Mouse (Mus musculus): ENCODE results near the gene Zfhx3.

Zfhx3 gene

GRCm38 (mm10) chr8:108699011-108699410 lies 756.6 kb downstream of the Zfhx3 start:
- in situ Hi-C loops (cut with MseI, MboI): no loop called here

- in situ Hi-C loops (cut with MseI, MboI): no loop called here
Observed at GRCm38 (mm10) chr8:108699454-108700345, 757.3 kb downstream of the Zfhx3 start.

- in situ Hi-C loops (cut with MseI, MboI): no loop called here
Observed at GRCm38 (mm10) chr8:108701381-108702175, 759.1 kb downstream of the Zfhx3 start.

GRCm38 (mm10) chr8:108702201-108702600 lies 759.8 kb downstream of the Zfhx3 start:
- in situ Hi-C loops (cut with MseI, MboI): no loop called here

GRCm38 (mm10) chr8:108705751-108706150 lies 763.3 kb downstream of the Zfhx3 start:
- in situ Hi-C loops (cut with MseI, MboI): no loop called here

- in situ Hi-C loops (cut with MseI, MboI): no loop called here
Observed at GRCm38 (mm10) chr8:108706491-108706847, 764.0 kb downstream of the Zfhx3 start.

GRCm38 (mm10) chr8:108706848-108707541 lies 764.6 kb downstream of the Zfhx3 start:
- in situ Hi-C loops (cut with MseI, MboI): no loop called here

- in situ Hi-C loops (cut with MseI, MboI): no loop called here
Observed at GRCm38 (mm10) chr8:108707576-108708281, 765.3 kb downstream of the Zfhx3 start.

GRCm38 (mm10) chr8:108708833-108709387 lies 766.5 kb downstream of the Zfhx3 start:
- in situ Hi-C loops (cut with MseI, MboI): no loop called here

- in situ Hi-C loops (cut with MseI, MboI): no loop called here
Observed at GRCm38 (mm10) chr8:108709441-108709840, 767.0 kb downstream of the Zfhx3 start.

- in situ Hi-C loops (cut with MseI, MboI): no loop called here
Observed at GRCm38 (mm10) chr8:108709928-108710606, 767.6 kb downstream of the Zfhx3 start.

- in situ Hi-C loops (cut with MseI, MboI): no loop called here
Observed at GRCm38 (mm10) chr8:108710607-108711489, 768.4 kb downstream of the Zfhx3 start.

- in situ Hi-C loops (cut with MseI, MboI): no loop called here
Observed at GRCm38 (mm10) chr8:108711490-108711793, 769.0 kb downstream of the Zfhx3 start.

- in situ Hi-C loops (cut with MseI, MboI): no loop called here
Observed at GRCm38 (mm10) chr8:108712001-108712411, 769.6 kb downstream of the Zfhx3 start.

GRCm38 (mm10) chr8:108712607-108713006 lies 770.2 kb downstream of the Zfhx3 start:
- in situ Hi-C loops (cut with MseI, MboI): no loop called here

- in situ Hi-C loops (cut with MseI, MboI): no loop called here
Observed at GRCm38 (mm10) chr8:108713346-108714142, 771.1 kb downstream of the Zfhx3 start.

- in situ Hi-C loops (cut with MseI, MboI): no loop called here
Observed at GRCm38 (mm10) chr8:108714143-108714635, 771.7 kb downstream of the Zfhx3 start.

GRCm38 (mm10) chr8:108714636-108715415 lies 772.4 kb downstream of the Zfhx3 start:
- in situ Hi-C loops (cut with MseI, MboI): no loop called here

Measured in mouse trophoblast stem cell (cell line).